Mouse (Mus musculus) liver, embryonic 16.5 days (tissue): ENCODE results near the gene Dscaml1. TPM values are rescaled to one million over a fixed set of nuclear protein-coding genes. Genes with fewer than 3 reads are reported as not detected.

Source experiments
- ATAC-seq: fragments of 200-750 bp; cut with Nextera tagmentation; 2 replicates; pipeline ENCODE4 v1.8.0; 2017; ENCODE audit warnings: low read depth, mild to moderate bottlenecking, moderate number of reproducible peaks, moderate library complexity
- H3K27ac ChIP-seq: fragments of 300-500 bp; sonication (generic); 2 replicates; pipeline ENCODE4 v1.5.1; 2014; ENCODE audit warnings: mild to moderate bottlenecking, low read length
- H3K27me3 ChIP-seq: fragments of 300-500 bp; sonication (generic); 2 replicates; pipeline ENCODE4 v1.6.1; 2014; ENCODE audit warnings: low read depth, low read length, mixed read lengths; ENCODE audit not compliant: control insufficient read depth, insufficient read depth
- H3K36me3 ChIP-seq: fragments of 300-500 bp; sonication (generic); 2 replicates; pipeline ENCODE4 v1.6.1; 2014; ENCODE audit warnings: mild to moderate bottlenecking; ENCODE audit not compliant: control insufficient read depth, insufficient read depth
- H3K4me1 ChIP-seq: fragments of 300-500 bp; sonication (generic); 2 replicates; pipeline ENCODE4 v1.6.1; 2014; ENCODE audit warnings: low read depth, low read length, mixed read lengths; ENCODE audit not compliant: control insufficient read depth
- H3K4me2 ChIP-seq: fragments of 300-500 bp; sonication (generic); 2 replicates; pipeline ENCODE4 v1.6.1; 2014; ENCODE audit warnings: low read depth, low read length, mixed read lengths
- H3K4me3 ChIP-seq: fragments of 300-500 bp; sonication (generic); 2 replicates; pipeline ENCODE4 v1.5.1; 2014; ENCODE audit warnings: low read depth, mild to moderate bottlenecking, low read length
- H3K9ac ChIP-seq: fragments of 300-500 bp; sonication (generic); 2 replicates; pipeline ENCODE4 v1.6.1; 2014; ENCODE audit warnings: low read depth, low read length
- H3K9me3 ChIP-seq: fragments of 300-500 bp; sonication (generic); replicated peaks from 2 replicates; pipeline ENCODE4 v1.6.1; 2016; ENCODE audit warnings: low read length; ENCODE audit not compliant: control insufficient read depth
- WGBS: fragments of 180-500 bp; shearing (Covaris S2); extraction: QIAGEN DNeasy Blood & Tissue Kit; methylation state at CpG from one replicate; pipeline ENCODE4 v1.1.7; 2014; ENCODE audit not compliant: insufficient replicate concordance; 5-methylcytosine and 5-hydroxymethylcytosine counted together
- polyA plus RNA-seq: library from polyadenylated mRNA; unstranded; fragments of >200 nt; fragmentation: Nextera tagmentation; extraction: Ambion mirVana; gene quantifications from 2 replicates; pipeline ENCODE4 v1.2.1, GENCODE M21; 2015

The Dscaml1 gene
- polyA plus RNA-seq, 1 experiment from 2014 or later = not detected

DNA sequence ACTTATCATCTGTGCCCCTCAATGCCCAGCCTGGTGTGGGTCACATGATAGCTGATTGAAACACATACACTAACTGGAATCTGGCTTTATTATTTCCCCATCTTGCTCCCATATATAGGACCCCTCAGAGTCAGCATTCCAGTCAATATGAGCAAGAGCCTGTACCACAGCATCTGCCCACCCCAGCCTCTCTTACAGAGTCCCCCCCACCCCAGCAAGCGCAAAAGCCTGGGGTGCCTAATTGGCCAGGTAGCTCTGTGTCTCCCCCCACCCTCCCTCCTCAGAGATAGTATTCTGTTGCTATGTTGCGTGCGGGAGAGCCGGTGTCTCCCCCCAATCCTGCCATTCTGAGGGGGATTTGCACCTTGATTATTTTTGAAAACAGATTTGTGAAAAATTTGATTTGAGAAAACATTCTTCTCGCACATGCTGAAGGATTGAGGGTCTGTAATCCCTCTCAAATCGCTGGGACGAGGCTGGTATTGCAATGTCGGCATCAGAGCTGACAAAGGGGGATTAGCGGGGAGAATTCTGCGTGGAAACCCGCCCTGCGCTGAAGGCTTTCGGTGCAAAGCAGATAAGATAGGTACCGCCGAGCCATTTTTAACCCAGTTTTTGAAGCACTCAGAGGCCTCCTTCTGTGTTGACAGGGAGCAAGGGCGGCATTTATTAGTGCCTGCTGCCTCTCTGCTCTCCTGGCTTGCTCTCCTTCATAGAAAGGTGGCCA is 153.8 kb downstream of the Dscaml1 start:
- no peak for ATAC-seq

DNA sequence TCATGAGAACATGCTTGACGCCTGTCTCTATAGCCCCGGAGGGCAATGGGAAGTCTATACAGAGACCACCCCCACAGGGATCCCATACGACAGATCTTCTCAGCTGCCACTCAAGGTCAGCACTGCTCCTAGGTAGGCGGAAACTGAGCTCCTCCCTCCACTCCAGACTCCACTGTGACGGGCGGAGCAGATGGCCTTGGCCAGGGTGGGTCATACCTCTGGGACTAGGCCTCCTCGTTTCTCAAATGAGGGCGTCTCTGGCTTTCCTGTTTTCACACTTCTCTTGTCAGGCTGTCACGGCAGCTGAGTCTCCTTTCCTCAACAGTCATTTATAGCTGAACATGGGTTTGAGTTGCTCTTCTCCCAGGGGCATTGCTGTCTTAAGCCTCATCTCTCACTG is 160.0 kb downstream of the Dscaml1 start:
- no peaks in the 10 kb centered on the region for H3K4me1 ChIP-seq
- no peaks in the 10 kb centered on the region for H3K36me3 ChIP-seq
- no peaks in the 10 kb centered on the region for H3K27me3 ChIP-seq
- H3K9me3 ChIP-seq = no peaks in the 10 kb centered on the region
- no peak overlapping the region for H3K27ac ChIP-seq
- no peak overlapping the region for H3K4me3 ChIP-seq
- WGBS = 48% methylated on average over 9 of the region's 9 CpGs
- no peak overlapping the region for H3K9ac ChIP-seq
- ATAC-seq = no peak
- H3K4me2 ChIP-seq = no peak overlapping the region

More for the DNA sequence above, 153.8 kb downstream of the Dscaml1 start:
- WGBS = 62% methylated on average over 16 of the region's 16 CpGs
- Histone ChIP-seq H3K36me3 (no peaks in the 10 kb centered on the region), H3K9ac (no peak overlapping the region), H3K4me3 (no peak overlapping the region), H3K27me3 (no peaks in the 10 kb centered on the region), H3K4me1 (no peaks in the 10 kb centered on the region), H3K27ac (no peak overlapping the region), H3K4me2 (no peak overlapping the region), H3K9me3 (no peaks in the 10 kb centered on the region)

DNA sequence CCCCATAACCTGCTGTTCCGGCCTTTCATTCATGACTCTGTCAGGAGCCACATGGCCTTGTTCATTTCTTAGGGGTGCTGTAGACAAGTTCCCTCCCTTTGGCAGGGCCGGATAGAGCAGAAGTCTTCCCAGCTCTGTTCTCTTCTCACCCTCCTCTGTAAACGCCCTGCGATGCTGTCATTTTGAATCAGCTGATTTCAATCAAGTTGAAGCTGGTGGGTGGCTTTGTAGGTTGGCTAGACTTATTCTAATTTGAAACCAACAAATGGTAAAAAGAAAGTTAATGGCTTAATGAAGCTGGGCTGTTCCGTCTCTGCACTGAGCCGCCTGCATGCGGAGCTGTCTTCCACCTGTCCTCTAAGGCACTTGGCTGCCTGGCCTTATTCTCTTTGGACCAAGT is 161.3 kb downstream of the Dscaml1 start:
- no peaks in the 10 kb centered on the region for H3K9me3 ChIP-seq
- H3K4me3 ChIP-seq = no peak overlapping the region
- ATAC-seq = no peak
- H3K27ac ChIP-seq = no peak overlapping the region
- H3K4me2 ChIP-seq = no peak overlapping the region
- H3K36me3 ChIP-seq = no peaks in the 10 kb centered on the region
- no peaks in the 10 kb centered on the region for H3K27me3 ChIP-seq
- 72% methylated on average over 7 of the region's 7 CpGs for WGBS
- no peaks in the 10 kb centered on the region for H3K4me1 ChIP-seq
- no peak overlapping the region for H3K9ac ChIP-seq

DNA sequence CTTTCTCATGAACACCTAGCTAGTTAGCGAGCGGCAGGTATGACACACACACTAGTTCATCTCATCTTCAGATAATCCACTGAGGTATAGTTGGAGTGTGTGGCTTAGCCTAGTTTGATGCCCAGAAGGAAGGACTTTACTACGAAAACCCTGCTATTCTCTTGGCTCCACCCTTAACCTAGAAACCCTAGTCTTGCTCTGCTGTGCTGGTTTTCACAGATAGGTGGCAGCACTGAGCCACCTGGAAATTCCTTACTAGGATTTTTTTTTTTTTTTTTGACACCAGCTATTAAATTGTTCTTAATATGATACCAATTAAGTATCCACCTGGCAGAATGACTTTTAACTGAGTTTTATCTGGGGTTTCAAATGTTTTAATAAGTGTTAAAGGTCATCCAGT is 163.4 kb downstream of the Dscaml1 start:
- Histone ChIP-seq H3K4me3 (no peak overlapping the region), H3K4me2 (no peak overlapping the region), H3K36me3 (no peaks in the 10 kb centered on the region), H3K27ac (no peak overlapping the region), H3K27me3 (no peaks in the 10 kb centered on the region), H3K4me1 (no peaks in the 10 kb centered on the region), H3K9ac (no peak overlapping the region), H3K9me3 (no peaks in the 10 kb centered on the region)
- ATAC-seq = no peak
- 68% methylated on average over 3 of the region's 3 CpGs for WGBS

DNA sequence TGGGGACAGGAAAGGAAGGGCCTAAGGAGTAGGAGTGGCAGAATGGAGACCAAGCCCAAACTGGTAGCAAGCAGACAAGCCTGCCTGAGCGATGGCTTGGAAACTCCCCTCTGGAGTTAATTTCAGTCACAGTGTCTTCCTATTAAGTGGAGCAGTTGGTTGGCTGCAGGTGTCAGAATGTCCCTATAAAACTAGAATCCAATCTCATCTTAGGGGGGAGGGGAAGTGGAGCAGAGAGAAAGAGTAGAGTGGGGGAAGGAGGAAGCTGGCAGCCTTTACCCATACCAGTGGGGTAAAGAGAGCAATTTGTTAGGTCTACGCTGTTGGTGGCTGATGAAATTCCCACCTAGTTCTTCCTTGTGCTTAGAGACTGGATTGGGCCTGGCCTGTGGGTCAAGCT is 164.6 kb downstream of the Dscaml1 start:
- H3K4me1 ChIP-seq = no peaks in the 10 kb centered on the region
- no peaks in the 10 kb centered on the region for H3K27me3 ChIP-seq
- no peaks in the 10 kb centered on the region for H3K36me3 ChIP-seq
- H3K27ac ChIP-seq = no peak overlapping the region
- H3K9me3 ChIP-seq = no peaks in the 10 kb centered on the region
- no peak overlapping the region for H3K4me2 ChIP-seq
- no peak for ATAC-seq
- H3K9ac ChIP-seq = no peak overlapping the region
- WGBS = 72% methylated on average over 2 of the region's 2 CpGs
- no peak overlapping the region for H3K4me3 ChIP-seq

- no peaks in the 10 kb centered on the region for H3K4me1 ChIP-seq
- H3K4me2 ChIP-seq = no peak overlapping the region
- H3K9ac ChIP-seq = no peak overlapping the region
Observed at GRCm38 (mm10) chr9:45592374-45592773, 165.9 kb downstream of the Dscaml1 start.

DNA sequence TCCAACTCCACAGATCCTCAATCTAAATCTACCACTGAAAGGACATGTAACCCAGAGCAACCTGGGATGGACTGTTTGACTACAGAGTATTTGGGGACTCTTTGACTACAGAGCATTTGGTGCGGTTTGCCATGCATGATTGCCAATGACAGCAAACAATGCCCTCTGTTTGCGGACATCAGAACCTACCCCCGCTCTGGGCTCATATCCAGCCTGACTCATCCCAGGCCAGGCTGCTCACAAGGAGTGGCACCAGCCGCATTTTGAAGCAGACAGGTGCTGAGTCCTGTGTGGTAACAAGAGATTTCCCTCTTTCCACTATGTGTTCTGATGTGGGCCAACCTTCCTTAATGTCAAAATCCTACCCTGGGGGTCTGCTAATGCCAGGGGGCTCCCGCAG is 171.7 kb downstream of the Dscaml1 start:
- no peak overlapping the region for H3K9ac ChIP-seq
- H3K27ac ChIP-seq = no peak overlapping the region
- no peaks in the 10 kb centered on the region for H3K4me1 ChIP-seq
- no peak overlapping the region for H3K4me2 ChIP-seq
- H3K27me3 ChIP-seq = no peaks in the 10 kb centered on the region
- no peaks in the 10 kb centered on the region for H3K9me3 ChIP-seq
- ATAC-seq = no peak
- 66% methylated on average over 5 of the region's 5 CpGs for WGBS
- H3K4me3 ChIP-seq = no peak overlapping the region
- no peaks in the 10 kb centered on the region for H3K36me3 ChIP-seq

More at GRCm38 (mm10) chr9:45592374-45592773, 165.9 kb downstream of the Dscaml1 start:
- Histone ChIP-seq H3K27ac (no peak overlapping the region), H3K36me3 (no peaks in the 10 kb centered on the region), H3K27me3 (no peaks in the 10 kb centered on the region), H3K9me3 (no peaks in the 10 kb centered on the region), H3K4me3 (no peak overlapping the region)
- no peak for ATAC-seq
- 57% methylated on average over 9 of the region's 9 CpGs for WGBS

DNA sequence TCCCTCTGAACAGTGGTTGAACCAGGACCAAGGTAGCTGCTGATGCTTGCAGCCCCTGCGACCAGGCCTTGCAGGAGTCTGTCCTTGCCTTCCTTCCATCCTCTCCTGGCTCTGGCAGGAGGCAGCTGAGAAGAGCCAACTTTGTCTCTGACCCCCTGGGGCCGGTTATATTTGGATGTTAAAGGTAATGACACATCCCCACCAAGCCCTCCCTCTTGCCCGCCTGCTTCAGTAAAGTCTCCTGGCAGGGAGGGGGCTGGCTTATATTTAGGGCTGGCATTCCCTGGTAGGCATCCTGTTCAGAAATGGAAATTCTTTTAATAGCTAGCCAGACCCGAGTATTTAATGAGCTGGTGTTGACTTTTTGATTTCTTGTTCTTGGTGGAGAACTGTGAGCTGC is 172.9 kb downstream of the Dscaml1 start:
- Histone ChIP-seq H3K36me3 (no peaks in the 10 kb centered on the region), H3K27me3 (no peaks in the 10 kb centered on the region), H3K9ac (no peak overlapping the region), H3K9me3 (no peaks in the 10 kb centered on the region), H3K27ac (no peak overlapping the region), H3K4me1 (no peaks in the 10 kb centered on the region), H3K4me2 (no peak overlapping the region), H3K4me3 (no peak overlapping the region)
- WGBS = 40% methylated on average over 4 of the region's 4 CpGs
- ATAC-seq = no peak

- ATAC-seq = no peak
- no peaks in the 10 kb centered on the region for H3K27me3 ChIP-seq
- no peaks in the 10 kb centered on the region for H3K36me3 ChIP-seq
- no peaks in the 10 kb centered on the region for H3K4me1 ChIP-seq
- no peak overlapping the region for H3K4me3 ChIP-seq
- no peak overlapping the region for H3K9ac ChIP-seq
- H3K27ac ChIP-seq = no peak overlapping the region
- H3K4me2 ChIP-seq = no peak overlapping the region
- no peaks in the 10 kb centered on the region for H3K9me3 ChIP-seq
Observed at GRCm38 (mm10) chr9:45607337-45607736, 180.9 kb downstream of the Dscaml1 start.
